Mouse (Mus musculus) brain, embryonic 14.5 days (tissue): ENCODE results near the gene Tstd1.

Source experiments
- CTCF ChIP-seq: fragments of 200-500 bp; IDR thresholded peaks from 2 replicates; pipeline ENCODE4 v1.5.1; 2012; ENCODE audit warnings: inconsistent platforms, mild to moderate bottlenecking, moderate library complexity, borderline replicate concordance; ENCODE audit not compliant: insufficient read depth, insufficient read length; ENCODE audit errors: extremely low read depth
- POLR2A ChIP-seq: fragments of 200-500 bp; IDR thresholded peaks from 2 replicates; pipeline ENCODE4 v1.6.1; 2012; ENCODE audit warnings: mild to moderate bottlenecking, inconsistent platforms, borderline replicate concordance; ENCODE audit not compliant: poor library complexity, insufficient read depth, insufficient read length, severe bottlenecking; ENCODE audit errors: extremely low read depth

GRCm38 (mm10) chr1:171390101-171390500, 28.6 kb upstream of the Tstd1 start:
- no peak for TF ChIP-seq CTCF
- TF ChIP-seq POLR2A, result no peak
